Mouse (Mus musculus) forebrain, embryonic 10.5 days (tissue): ENCODE results near the gene Rnf225. TPM values are rescaled to one million over a fixed set of nuclear protein-coding genes. Genes with fewer than 3 reads are reported as not detected.
A peak's percentile ranks its signal among the peaks of the same experiment; 100 is the strongest.
"Not testable (repeated sequence)": the region's sequence is repeated elsewhere in the genome, so short reads cannot be mapped to it uniquely, and the experiment has no call there.

Experiments used
- DNase-seq: peaks from one replicate; pipeline ENCODE4 v3.0.0-alpha.2; 2017; ENCODE audit warnings: low spot score; ENCODE audit errors: extremely low spot score
- H3K27ac ChIP-seq: fragments of 300-500 bp; sonication (generic); 2 replicates; pipeline ENCODE4 v1.5.1; 2016; ENCODE audit warnings: mild to moderate bottlenecking
- H3K27me3 ChIP-seq: fragments of 300-500 bp; sonication (generic); 2 replicates; pipeline ENCODE4 v1.6.1; 2016; ENCODE audit warnings: mild to moderate bottlenecking; ENCODE audit not compliant: poor library complexity, severe bottlenecking
- H3K36me3 ChIP-seq: fragments of 300-500 bp; sonication (generic); replicated peaks from 2 replicates; pipeline ENCODE4 v1.6.1; 2016; ENCODE audit warnings: mild to moderate bottlenecking, moderate library complexity
- H3K4me1 ChIP-seq: fragments of 300-500 bp; sonication (generic); 2 replicates; pipeline ENCODE4 v1.6.1; 2016
- H3K4me3 ChIP-seq: fragments of 300-500 bp; sonication (generic); 2 replicates; pipeline ENCODE4 v1.5.1; 2016; ENCODE audit warnings: mild to moderate bottlenecking, moderate library complexity
- H3K9me3 ChIP-seq: fragments of 300-500 bp; sonication (generic); 2 replicates; pipeline ENCODE4 v1.6.1; 2016; ENCODE audit warnings: mild to moderate bottlenecking, moderate library complexity
- WGBS: fragments of 180-500 bp; shearing (Covaris S2); methylation state at CpG from one replicate; pipeline ENCODE4 v1.1.7; 2016; 5-methylcytosine and 5-hydroxymethylcytosine counted together
- polyA plus RNA-seq: library from polyadenylated mRNA; unstranded; fragments of >200 nt; fragmentation: Nextera tagmentation; extraction: Ambion mirVana; gene quantifications from 2 replicates; pipeline ENCODE4 v1.2.1, GENCODE M21; 2016

Gene Rnf225
- polyA plus RNA-seq: 0.55 and 1.0 TPM in 2 replicates

DNA sequence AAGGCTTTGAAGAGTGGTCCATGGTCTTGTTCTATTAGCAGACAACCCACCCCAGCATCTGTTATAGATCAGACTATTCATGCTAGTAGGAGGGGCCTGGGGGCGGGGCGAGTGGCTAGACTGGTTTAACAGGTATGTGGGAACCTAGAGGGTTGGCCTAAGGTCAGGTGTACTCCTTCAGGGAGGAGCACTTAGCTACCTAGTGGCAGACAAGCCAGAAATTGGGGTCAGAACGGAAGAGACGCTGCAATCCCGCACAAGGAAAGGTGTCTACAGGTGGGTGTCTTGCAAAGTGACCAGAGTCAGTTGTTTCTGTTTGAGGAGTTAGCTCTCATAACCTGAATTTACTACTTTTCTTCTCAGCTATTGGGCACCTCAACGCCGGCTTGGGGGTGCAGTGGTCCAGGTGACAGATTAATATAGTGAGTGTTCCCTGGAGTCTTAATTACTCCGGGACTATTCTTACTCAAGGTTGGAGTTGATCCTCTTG, at the start of gene Rnf225:
Gene Rnf225 (plus strand): TSS at position 226 of the 490 bp plus-strand sequence.
- Histone ChIP-seq H3K4me1 (peaks cover 32% of the 10 kb centered on the region), H3K27ac (peak within 1 kb of the TSS; percentile 44; the same call in 1 of the 2 replicates), H3K27me3 (peaks cover 43% of the 10 kb centered on the region), H3K36me3 (peaks cover 65% of the 10 kb centered on the region), H3K4me3 (peak within 1 kb of the TSS; percentile 44), H3K9me3 (no peaks in the 10 kb centered on the region)
- peak; percentile 33 for DNase-seq
- 24% methylated on average over 8 of the region's 8 CpGs for WGBS

DNA sequence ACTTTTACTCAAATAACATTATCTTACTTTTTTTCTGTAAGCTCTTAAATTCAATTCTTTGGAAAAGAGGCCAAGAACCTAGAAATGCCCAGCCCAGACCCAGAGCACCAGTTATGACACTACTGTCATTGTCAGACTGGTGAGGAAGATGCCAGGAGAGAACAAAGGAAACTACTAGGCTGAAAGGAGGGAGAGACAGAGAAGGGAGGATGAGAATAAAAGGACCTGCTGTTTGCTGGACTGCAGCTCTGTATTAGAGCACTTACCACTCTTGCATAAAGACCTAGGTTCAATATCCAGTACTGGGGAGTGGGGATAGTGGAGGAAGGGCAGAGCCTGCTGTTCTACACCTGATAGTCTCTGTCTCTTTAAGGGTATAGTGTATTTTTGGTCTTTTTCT, 47.2 kb upstream of the Rnf225 start:
- 0 out of 2 replicates have a peak, but pooled peaks cover 4% of the 10 kb centered on the region for H3K9me3 ChIP-seq
- DNase-seq: no peak
- 0 out of 2 replicates have a peak overlapping the region, but pooled peaks have one; percentile 71 for H3K4me3 ChIP-seq
- H3K36me3 ChIP-seq: peaks cover 17% of the 10 kb centered on the region
- H3K4me1 ChIP-seq: peaks cover 12% of the 10 kb centered on the region
- H3K27me3 ChIP-seq: no peaks in the 10 kb centered on the region
- H3K27ac ChIP-seq: no peak overlapping the region

GRCm38 (mm10) chr7:12880497-12880896, 46.7 kb upstream of the Rnf225 start:
- H3K4me1 ChIP-seq: peaks cover 12% of the 10 kb centered on the region
- H3K4me3 ChIP-seq: peak overlapping the region; percentile 71
- H3K27me3 ChIP-seq, H3K9me3 ChIP-seq, DNase-seq: not testable (repeated sequence)
- 49% methylated on average over 8 of the region's 8 CpGs for WGBS
- peaks cover 21% of the 10 kb centered on the region for H3K36me3 ChIP-seq
- peak overlapping the region; percentile 87 for H3K27ac ChIP-seq

- 2% methylated on average over 35 of the region's 35 CpGs for WGBS
- Histone ChIP-seq H3K9me3 (0 out of 2 replicates have a peak, but pooled peaks cover under 1% of the 10 kb centered on the region), H3K36me3 (peaks cover 27% of the 10 kb centered on the region), H3K4me3 (peak within 1 kb of the TSS; percentile 71), H3K27ac (peak within 1 kb of the TSS; percentile 87), H3K4me1 (peaks cover 12% of the 10 kb centered on the region), H3K27me3 (no peaks in the 10 kb centered on the region)
- peak; percentile 94 for DNase-seq
Measured at GRCm38 (mm10) chr7:12880911-12881660, 46.1 kb upstream of the Rnf225 start, which contains the start of gene Zfp128. Gene Zfp128 (plus strand): TSS chr7:12881177.

DNA sequence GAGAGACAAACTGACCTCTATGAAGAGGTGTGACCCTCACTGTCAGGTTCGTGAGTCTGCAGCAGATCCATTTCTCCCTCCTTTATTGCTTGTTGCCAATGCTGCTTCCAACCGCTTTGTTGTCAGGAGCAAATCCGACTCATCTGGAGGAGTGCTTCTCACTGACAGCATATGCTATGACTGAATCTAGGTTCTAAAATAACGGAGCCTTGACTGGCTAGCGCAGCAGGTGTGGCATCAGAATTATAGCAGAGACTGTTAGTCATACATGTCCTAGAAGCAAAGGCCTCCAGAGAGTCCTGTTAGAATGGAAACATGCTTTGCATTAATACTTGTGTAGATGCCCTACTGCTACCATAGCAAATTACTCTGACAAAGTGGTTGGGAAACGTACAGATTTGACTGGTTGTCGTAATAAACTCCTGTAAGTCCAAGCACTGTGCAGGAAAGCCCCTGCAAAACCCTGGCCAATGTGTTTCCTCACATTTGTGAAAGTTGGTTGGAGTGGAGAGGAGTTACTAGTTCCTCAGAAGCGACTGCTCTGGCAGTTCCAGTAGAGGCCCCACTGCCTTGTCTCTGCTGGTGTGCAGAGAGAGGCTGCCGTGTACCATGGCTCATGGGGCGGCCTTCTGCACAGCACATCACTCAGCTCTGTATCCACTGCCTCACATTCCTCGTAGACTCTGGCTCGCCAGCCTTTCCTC, 40.5 kb upstream of the Rnf225 start:
- WGBS: 91% methylated on average over 12 of the region's 12 CpGs
- Histone ChIP-seq H3K4me1 (peaks cover 8% of the 10 kb centered on the region), H3K4me3 (no peak overlapping the region), H3K9me3 (no peaks in the 10 kb centered on the region), H3K27me3 (no peaks in the 10 kb centered on the region), H3K27ac (no peak overlapping the region), H3K36me3 (peaks cover 82% of the 10 kb centered on the region)
- DNase-seq: no peak

- H3K27ac ChIP-seq: no peak overlapping the region
- no peaks in the 10 kb centered on the region for H3K9me3 ChIP-seq
- H3K27me3 ChIP-seq: no peaks in the 10 kb centered on the region
- WGBS: 92% methylated on average over 5 of the region's 5 CpGs
- H3K36me3 ChIP-seq: peaks cover 87% of the 10 kb centered on the region
- no peaks in the 10 kb centered on the region; the same call in 1 of the 2 replicates for H3K4me1 ChIP-seq
- H3K4me3 ChIP-seq: no peak overlapping the region
- no peak for DNase-seq
Measured at GRCm38 (mm10) chr7:12887585-12887984, 39.6 kb upstream of the Rnf225 start.

GRCm38 (mm10) chr7:12890928-12891327, 36.3 kb upstream of the Rnf225 start:
- Histone ChIP-seq H3K27me3 (no peaks in the 10 kb centered on the region), H3K4me3 (no peak overlapping the region), H3K36me3 (peaks cover 61% of the 10 kb centered on the region), H3K4me1 (no peaks in the 10 kb centered on the region), H3K9me3 (no peaks in the 10 kb centered on the region), H3K27ac (no peak overlapping the region)
- 90% methylated on average over 14 of the region's 14 CpGs for WGBS
- no peak for DNase-seq

DNA sequence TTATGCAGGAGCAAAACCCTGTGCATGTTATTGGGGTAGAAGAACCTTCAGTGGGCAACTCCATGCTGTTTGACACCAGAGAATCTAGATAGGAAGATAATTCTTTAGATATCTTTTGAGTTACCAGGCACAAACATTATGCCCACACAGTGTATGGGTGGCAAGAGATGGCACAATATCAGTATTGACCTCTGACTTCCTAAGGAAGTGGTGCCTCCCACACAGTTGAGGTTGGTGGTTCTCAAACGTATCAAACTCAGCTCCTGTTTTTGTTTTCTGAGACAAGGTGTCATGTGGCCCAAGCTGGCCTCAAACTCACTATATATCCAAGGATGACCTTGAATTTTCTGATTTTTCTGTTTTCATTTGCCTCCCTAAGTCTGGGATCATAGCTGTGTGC, 35.9 kb upstream of the Rnf225 start:
- no peaks in the 10 kb centered on the region for H3K4me1 ChIP-seq
- H3K9me3 ChIP-seq: no peaks in the 10 kb centered on the region
- H3K36me3 ChIP-seq: peaks cover 57% of the 10 kb centered on the region
- no peak for DNase-seq
- 80% methylated on average over 1 of the region's 1 CpGs for WGBS
- H3K4me3 ChIP-seq: no peak overlapping the region
- no peaks in the 10 kb centered on the region for H3K27me3 ChIP-seq
- no peak overlapping the region for H3K27ac ChIP-seq

DNA sequence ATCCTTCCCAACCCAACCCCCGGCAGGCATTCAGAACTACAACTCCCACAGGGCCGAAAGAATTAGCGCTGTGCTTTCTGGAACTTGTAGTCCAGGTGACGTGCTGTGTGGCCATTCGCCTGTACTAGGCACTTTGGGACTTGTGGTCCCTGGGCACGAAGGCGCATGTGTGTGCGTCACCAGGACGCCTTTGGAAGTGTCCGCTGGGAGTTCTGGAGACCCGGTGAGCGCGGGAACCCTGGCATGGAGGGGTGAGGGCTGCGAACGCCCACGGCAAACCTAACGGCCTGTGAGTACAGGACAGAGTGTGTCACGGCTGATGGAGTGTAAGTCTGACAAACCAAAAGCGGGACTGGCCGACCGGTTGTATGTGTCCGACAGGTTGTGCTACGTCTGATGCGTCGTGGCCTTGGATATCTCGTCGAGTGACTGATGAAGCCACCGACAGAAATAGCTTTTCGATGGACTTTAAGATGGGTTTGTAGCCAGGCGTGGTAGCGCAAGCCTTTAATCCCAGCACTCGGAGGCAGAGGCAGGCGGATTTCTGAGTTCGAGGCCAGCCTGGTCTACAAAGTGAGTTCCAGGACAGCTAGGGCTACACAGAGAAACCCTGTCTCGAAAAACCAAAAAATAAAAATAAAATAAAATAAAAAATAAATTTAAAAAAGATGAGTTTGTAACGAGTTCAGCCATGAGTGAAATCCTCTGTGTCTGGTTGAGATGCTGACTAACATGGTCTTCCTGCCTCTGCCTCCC, 29.4 kb upstream of the Rnf225 start, which contains the start of gene Zscan22:
Gene Zscan22 (plus strand): TSS at position 161 of the 756 bp plus-strand sequence.
- Histone ChIP-seq H3K27me3 (no peaks in the 10 kb centered on the region), H3K4me3 (peak within 1 kb of the TSS; percentile 69), H3K9me3 (no peaks in the 10 kb centered on the region), H3K4me1 (peaks cover 8% of the 10 kb centered on the region), H3K27ac (peak within 1 kb of the TSS; percentile 83), H3K36me3 (peaks cover 20% of the 10 kb centered on the region)
- 8% methylated on average over 36 of the region's 36 CpGs for WGBS
- DNase-seq: peak; percentile 92

DNA sequence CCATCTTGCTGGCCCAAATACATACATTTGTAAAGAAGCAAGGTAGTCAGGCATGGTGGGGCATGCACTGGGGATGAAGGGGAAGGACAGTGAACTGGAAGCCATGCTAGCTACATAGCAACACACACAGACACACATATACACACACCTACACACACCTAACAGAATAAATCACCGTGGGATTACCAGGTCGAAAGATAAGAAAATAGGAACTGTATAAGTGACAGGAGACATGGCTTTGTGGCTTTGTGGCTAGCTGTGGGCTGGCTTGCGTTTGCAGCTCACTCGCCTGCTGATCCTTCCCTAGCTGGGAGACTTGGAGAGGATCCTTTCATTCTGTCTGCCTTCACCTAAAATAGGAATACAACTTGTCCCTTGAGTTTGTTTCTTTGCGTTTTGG, 25.7 kb upstream of the Rnf225 start:
- Histone ChIP-seq H3K36me3 (peaks cover 57% of the 10 kb centered on the region), H3K4me3 (no peak overlapping the region), H3K27ac (no peak overlapping the region), H3K4me1 (peaks cover 8% of the 10 kb centered on the region), H3K9me3 (no peaks in the 10 kb centered on the region), H3K27me3 (no peaks in the 10 kb centered on the region)
- WGBS: 92% methylated on average over 5 of the region's 5 CpGs
- DNase-seq: no peak

- Histone ChIP-seq H3K4me3 (no peak overlapping the region), H3K36me3 (peaks cover 78% of the 10 kb centered on the region)
- 58% methylated on average over 10 of the region's 10 CpGs for WGBS
Measured at GRCm38 (mm10) chr7:12903623-12904022, 23.6 kb upstream of the Rnf225 start.

DNA sequence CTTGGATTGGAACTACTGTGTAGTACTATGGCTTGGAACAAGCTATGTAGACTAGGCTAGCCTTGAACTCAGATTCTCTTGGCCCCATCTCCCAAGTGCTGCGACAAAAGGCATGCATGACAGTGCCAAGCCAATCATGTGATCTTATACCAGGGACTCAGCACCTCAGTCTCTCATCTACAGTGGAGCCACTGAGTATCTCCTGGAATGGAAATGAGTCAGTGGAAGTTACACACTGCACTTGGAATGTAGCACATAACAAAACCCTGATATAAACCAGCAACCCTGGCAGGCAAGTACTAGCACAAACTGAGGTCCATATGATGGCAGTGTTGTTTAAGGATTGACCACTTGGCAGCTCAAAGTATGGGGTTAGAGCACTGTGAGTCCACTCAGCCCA, 22.1 kb upstream of the Rnf225 start:
- 95% methylated on average over 1 of the region's 1 CpGs for WGBS
- Histone ChIP-seq H3K4me1 (peaks cover 7% of the 10 kb centered on the region), H3K36me3 (peaks cover 87% of the 10 kb centered on the region), H3K9me3 (no peaks in the 10 kb centered on the region), H3K27ac (no peak overlapping the region), H3K4me3 (no peak overlapping the region), H3K27me3 (no peaks in the 10 kb centered on the region)
- no peak for DNase-seq

More at GRCm38 (mm10) chr7:12903623-12904022, 23.6 kb upstream of the Rnf225 start:
- no peaks in the 10 kb centered on the region for H3K9me3 ChIP-seq
- no peak overlapping the region for H3K27ac ChIP-seq
- H3K4me1 ChIP-seq: peaks cover 3% of the 10 kb centered on the region
- H3K27me3 ChIP-seq: no peaks in the 10 kb centered on the region
- no peak for DNase-seq
